Mouse (Mus musculus): ENCODE results near the gene Pdk2.

The Pdk2 gene

GRCm38 (mm10) chr11:95001584-95002347 is 39.4 kb downstream of the Pdk2 start:
- DNase-seq, result no peak

GRCm38 (mm10) chr11:95001058-95001457 is 40.1 kb downstream of the Pdk2 start:
- peak; percentile 88 for DNase-seq

GRCm38 (mm10) chr11:95000548-95000947 is 40.6 kb downstream of the Pdk2 start:
- peak; percentile 48 for DNase-seq

- DNase-seq, result no peak
These were observed 41.0 kb downstream of the Pdk2 start for GRCm38 (mm10) chr11:95000128-95000527.

GRCm38 (mm10) chr11:94998041-94998531 is 43.1 kb downstream of the Pdk2 start:
- no peak for DNase-seq

GRCm38 (mm10) chr11:94997596-94997995 is 43.6 kb downstream of the Pdk2 start:
- no peak for DNase-seq

- no peak for DNase-seq
These were observed 44.2 kb downstream of the Pdk2 start for GRCm38 (mm10) chr11:94996984-94997383.

GRCm38 (mm10) chr11:94996101-94996500 is 45.1 kb downstream of the Pdk2 start:
- DNase-seq, result no peak

GRCm38 (mm10) chr11:94994947-94995772 is 46.0 kb downstream of the Pdk2 start:
- no peak for DNase-seq

- DNase-seq, result no peak
These were observed 46.8 kb downstream of the Pdk2 start for GRCm38 (mm10) chr11:94994208-94994814.

GRCm38 (mm10) chr11:94992754-94993606 is 48.2 kb downstream of the Pdk2 start:
- no peak for DNase-seq

GRCm38 (mm10) chr11:94992480-94992753 is 48.7 kb downstream of the Pdk2 start:
- no peak for DNase-seq

GRCm38 (mm10) chr11:94991641-94992479 is 49.3 kb downstream of the Pdk2 start:
- DNase-seq, result no peak

GRCm38 (mm10) chr11:94990749-94991577 is 50.2 kb downstream of the Pdk2 start, which contains the start of gene Ppp1r9b:
TSS of gene Ppp1r9b (plus strand) at chr11:94991035.
- DNase-seq, result peak; percentile 90

- DNase-seq, result peak; percentile 54
These were observed 50.9 kb downstream of the Pdk2 start for GRCm38 (mm10) chr11:94990102-94990748.

GRCm38 (mm10) chr11:94989562-94990017 is 51.6 kb downstream of the Pdk2 start:
- DNase-seq, result peak; percentile 80

GRCm38 (mm10) chr11:94988780-94989561 is 52.2 kb downstream of the Pdk2 start:
- peak; percentile 46 for DNase-seq

- DNase-seq, result peak; percentile 27
These were observed 53.3 kb downstream of the Pdk2 start for GRCm38 (mm10) chr11:94987851-94988250.

- no peak for DNase-seq
These were observed 53.8 kb downstream of the Pdk2 start for GRCm38 (mm10) chr11:94987341-94987740.

All from cerebellum, adult 8-10 months (tissue).